Mouse (Mus musculus) kidney, embryonic 14.5 days (tissue): Measurements from ENCODE around the gene Ptchd3. TPM values are rescaled to one million over a fixed set of nuclear protein-coding genes. Genes with fewer than 3 reads are reported as not detected.

Experiments
- ATAC-seq: fragments of 200-750 bp; cut with Nextera tagmentation; 2 replicates; pipeline ENCODE4 v1.8.0; 2017; ENCODE audit warnings: moderate number of reproducible peaks, mild to moderate bottlenecking, moderate TSS enrichment, moderate library complexity; ENCODE audit not compliant: low FRiP score, low TSS enrichment
- H3K27ac ChIP-seq: fragments of 300-500 bp; sonication (generic); 2 replicates; pipeline ENCODE4 v1.5.1; 2014; ENCODE audit warnings: low read depth, mild to moderate bottlenecking, low read length, moderate library complexity, mixed read lengths
- H3K27me3 ChIP-seq: fragments of 300-500 bp; sonication (generic); 2 replicates; pipeline ENCODE4 v1.6.1; 2014; ENCODE audit warnings: mild to moderate bottlenecking, low read length; ENCODE audit not compliant: control insufficient read depth, insufficient read depth
- H3K36me3 ChIP-seq: fragments of 300-500 bp; sonication (generic); 2 replicates; pipeline ENCODE4 v1.6.1; 2014; ENCODE audit warnings: low read length, mixed read lengths; ENCODE audit not compliant: control insufficient read depth, insufficient read depth
- H3K4me1 ChIP-seq: fragments of 300-500 bp; sonication (generic); 2 replicates; pipeline ENCODE4 v1.6.1; 2014; ENCODE audit warnings: low read length, mixed read lengths; ENCODE audit not compliant: control insufficient read depth, insufficient read depth
- H3K4me2 ChIP-seq: fragments of 300-500 bp; sonication (generic); replicated peaks from 2 replicates; pipeline ENCODE4 v1.6.1; 2014; ENCODE audit warnings: low read depth, mild to moderate bottlenecking, low read length
- H3K4me3 ChIP-seq: fragments of 300-500 bp; sonication (generic); 2 replicates; pipeline ENCODE4 v1.5.1; 2014; ENCODE audit warnings: mild to moderate bottlenecking, low read length
- H3K9ac ChIP-seq: fragments of 300-500 bp; sonication (generic); 2 replicates; pipeline ENCODE4 v1.6.1; 2014; ENCODE audit warnings: low read depth, mild to moderate bottlenecking, low read length, moderate library complexity
- H3K9me3 ChIP-seq: fragments of 300-500 bp; sonication (generic); 2 replicates; pipeline ENCODE4 v1.6.1; 2016; ENCODE audit warnings: low read length; ENCODE audit not compliant: control insufficient read depth
- WGBS: fragments of 180-500 bp; shearing (Covaris S2); extraction: QIAGEN DNeasy Blood & Tissue Kit; methylation state at CpG from one replicate; pipeline ENCODE4 v1.1.7; 2014; 5-methylcytosine and 5-hydroxymethylcytosine counted together
- polyA plus RNA-seq: library from polyadenylated mRNA; unstranded; fragments of >200 nt; fragmentation: Nextera tagmentation; extraction: Ambion mirVana; gene quantifications from 2 replicates; pipeline ENCODE4 v1.2.1, GENCODE M21; 2014

Gene Ptchd3
- polyA plus RNA-seq, 1 experiment from 2014 or later = 0.11 TPM

DNA sequence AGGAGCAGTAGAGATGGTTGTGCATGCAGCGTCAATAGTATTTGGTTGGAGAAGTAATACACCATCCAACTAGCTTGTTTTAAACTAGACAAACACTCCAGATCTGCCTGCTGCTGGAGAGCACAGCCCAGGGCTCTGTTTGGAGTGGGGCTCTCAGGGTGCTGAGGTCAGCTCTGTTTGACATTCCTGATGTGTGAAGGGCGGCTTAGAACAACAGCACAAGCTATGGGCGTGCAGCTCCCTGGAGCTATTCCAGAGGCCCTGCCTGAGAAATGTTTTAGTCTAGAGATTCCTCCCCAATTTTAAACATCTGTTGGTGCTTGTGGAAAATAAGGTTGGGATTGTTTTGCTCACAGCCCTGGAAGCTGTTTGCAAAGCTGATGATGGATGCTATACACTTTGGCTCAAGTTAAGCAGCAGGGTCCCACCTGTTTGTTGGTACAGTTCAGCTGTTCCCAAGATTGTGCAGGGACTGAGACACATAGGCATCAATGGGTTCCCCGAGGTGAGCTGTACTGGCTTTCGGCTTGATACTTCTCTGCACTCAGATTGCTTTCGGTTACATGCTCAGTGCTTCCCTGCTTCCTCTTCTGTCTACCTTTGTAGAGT is 35.4 kb upstream of the Ptchd3 start:
- Histone ChIP-seq H3K9ac (no peak overlapping the region), H3K4me3 (no peak overlapping the region), H3K27me3 (no peaks in the 10 kb centered on the region), H3K36me3 (no peaks in the 10 kb centered on the region), H3K9me3 (no peaks in the 10 kb centered on the region), H3K4me1 (peaks cover 3% of the 10 kb centered on the region; the same call in 1 of the 2 replicates), H3K4me2 (no peak overlapping the region), H3K27ac (no peak overlapping the region; the same call in 1 of the 2 replicates)
- ATAC-seq = peak; percentile 88; the same call in 1 of the 2 replicates
- 50% methylated on average over 6 of the region's 6 CpGs for WGBS

DNA sequence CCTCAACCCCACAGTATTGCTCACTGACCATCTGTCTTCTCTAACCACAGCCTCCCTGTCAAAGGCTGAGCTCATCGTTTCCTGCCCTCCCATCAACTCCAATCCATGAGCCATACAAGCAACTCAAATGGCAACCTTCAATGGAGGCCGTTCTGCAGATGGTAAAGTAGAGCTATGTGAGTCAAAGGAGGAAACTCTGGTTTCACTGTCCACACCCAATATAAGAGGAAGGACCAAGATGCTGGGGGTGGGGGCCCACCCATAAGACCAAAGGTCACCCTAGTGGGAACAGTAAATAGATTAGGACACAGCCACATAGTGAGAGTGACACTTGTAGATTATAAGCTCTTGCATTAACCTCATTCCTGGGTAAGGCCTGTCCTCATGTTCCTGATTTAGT is 34.1 kb upstream of the Ptchd3 start:
- Histone ChIP-seq H3K27ac (no peak overlapping the region), H3K4me1 (peaks cover 3% of the 10 kb centered on the region; the same call in 1 of the 2 replicates), H3K4me2 (no peak overlapping the region), H3K4me3 (no peak overlapping the region), H3K36me3 (no peaks in the 10 kb centered on the region), H3K9me3 (no peaks in the 10 kb centered on the region), H3K27me3 (no peaks in the 10 kb centered on the region), H3K9ac (no peak overlapping the region)
- WGBS = 92% methylated on average over 2 of the region's 2 CpGs
- ATAC-seq = no peak

DNA sequence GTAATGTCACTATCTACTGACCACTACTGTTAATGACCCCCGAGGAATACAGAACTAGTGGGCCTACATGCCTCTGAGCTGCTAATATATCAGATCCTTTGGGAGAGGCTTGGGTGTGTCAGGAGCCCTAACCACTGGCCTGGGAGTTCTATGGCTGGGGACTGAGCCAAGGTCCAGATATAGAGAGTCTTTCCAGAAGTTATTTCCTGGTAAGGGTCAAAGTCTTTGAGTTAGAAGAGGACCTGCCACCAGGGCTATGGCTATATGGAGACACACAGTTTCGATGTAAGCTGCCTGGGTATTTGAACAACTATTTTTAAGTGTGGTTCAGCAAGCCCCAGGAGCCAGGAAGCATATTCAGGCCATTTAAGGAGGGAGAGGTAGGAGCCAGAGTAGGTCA is 31.5 kb upstream of the Ptchd3 start:
- peaks cover 3% of the 10 kb centered on the region; the same call in 1 of the 2 replicates for H3K4me1 ChIP-seq
- no peak overlapping the region for H3K4me3 ChIP-seq
- H3K27me3 ChIP-seq = no peaks in the 10 kb centered on the region
- WGBS = 84% methylated on average over 2 of the region's 2 CpGs
- no peak overlapping the region for H3K4me2 ChIP-seq
- ATAC-seq = no peak
- no peak overlapping the region for H3K27ac ChIP-seq
- H3K36me3 ChIP-seq = no peaks in the 10 kb centered on the region
- H3K9me3 ChIP-seq = no peaks in the 10 kb centered on the region
- no peak overlapping the region for H3K9ac ChIP-seq

- Histone ChIP-seq H3K4me3 (no peak overlapping the region), H3K27me3 (no peaks in the 10 kb centered on the region), H3K27ac (no peak overlapping the region), H3K36me3 (no peaks in the 10 kb centered on the region), H3K9me3 (no peaks in the 10 kb centered on the region), H3K4me1 (no peaks in the 10 kb centered on the region), H3K9ac (no peak overlapping the region), H3K4me2 (no peak overlapping the region)
- no peak for ATAC-seq
- WGBS = 82% methylated on average over 4 of the region's 4 CpGs
Measured at GRCm38 (mm10) chr11:121799746-121800299, 30.2 kb upstream of the Ptchd3 start.

GRCm38 (mm10) chr11:121802743-121803142 is 27.3 kb upstream of the Ptchd3 start:
- H3K27me3 ChIP-seq = no peaks in the 10 kb centered on the region
- H3K4me2 ChIP-seq = no peak overlapping the region
- H3K36me3 ChIP-seq = no peaks in the 10 kb centered on the region
- no peak overlapping the region for H3K9ac ChIP-seq
- ATAC-seq = no peak
- H3K4me3 ChIP-seq = no peak overlapping the region
- no peak overlapping the region for H3K27ac ChIP-seq
- H3K4me1 ChIP-seq = no peaks in the 10 kb centered on the region
- H3K9me3 ChIP-seq = no peaks in the 10 kb centered on the region
- 76% methylated on average over 2 of the region's 2 CpGs for WGBS

GRCm38 (mm10) chr11:121804258-121805027 is 25.6 kb upstream of the Ptchd3 start:
- no peaks in the 10 kb centered on the region for H3K27me3 ChIP-seq
- 78% methylated on average over 5 of the region's 5 CpGs for WGBS
- H3K9me3 ChIP-seq = no peaks in the 10 kb centered on the region

DNA sequence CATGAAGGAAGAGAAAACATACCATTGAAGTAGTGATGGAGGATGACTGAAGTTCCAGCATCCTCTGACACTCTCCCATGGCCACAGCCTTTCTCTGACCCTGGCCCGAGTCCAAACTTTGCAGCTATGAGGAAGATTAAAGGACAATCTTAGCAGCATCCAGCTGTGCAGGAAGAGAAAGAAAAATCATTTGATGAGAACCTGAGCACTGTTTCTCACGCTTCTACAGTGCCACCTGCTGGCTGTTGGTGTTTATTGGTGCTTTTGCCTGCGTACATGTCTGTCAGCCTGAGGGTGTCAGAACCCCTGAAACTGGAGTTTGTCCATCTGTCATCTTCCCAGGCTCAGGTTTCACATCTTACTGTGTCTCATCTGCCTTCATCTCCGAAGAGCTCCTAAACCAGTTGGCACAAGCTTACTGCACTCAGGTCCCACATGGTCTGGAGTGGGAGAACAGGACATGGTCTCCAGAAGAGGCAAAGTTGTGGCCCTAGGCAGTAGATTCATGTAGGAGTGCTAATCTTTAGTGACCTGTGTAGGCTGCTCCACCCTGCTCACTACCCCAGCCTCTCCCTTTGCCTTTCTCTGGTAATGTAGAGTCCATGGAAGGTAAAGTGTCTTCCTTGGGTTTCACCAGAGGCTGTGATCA is 21.7 kb upstream of the Ptchd3 start:
- Histone ChIP-seq H3K9ac (no peak overlapping the region), H3K36me3 (no peaks in the 10 kb centered on the region), H3K4me2 (no peak overlapping the region), H3K27ac (no peak overlapping the region), H3K4me3 (no peak overlapping the region), H3K27me3 (no peaks in the 10 kb centered on the region), H3K9me3 (no peaks in the 10 kb centered on the region), H3K4me1 (no peaks in the 10 kb centered on the region)
- 2% methylated on average over 4 of the region's 4 CpGs for WGBS
- ATAC-seq = peak; percentile 80

More at GRCm38 (mm10) chr11:121804258-121805027, 25.6 kb upstream of the Ptchd3 start:
- Histone ChIP-seq H3K9ac (no peak overlapping the region), H3K36me3 (no peaks in the 10 kb centered on the region), H3K4me1 (no peaks in the 10 kb centered on the region), H3K4me3 (no peak overlapping the region), H3K4me2 (no peak overlapping the region), H3K27ac (no peak overlapping the region)
- no peak for ATAC-seq

DNA sequence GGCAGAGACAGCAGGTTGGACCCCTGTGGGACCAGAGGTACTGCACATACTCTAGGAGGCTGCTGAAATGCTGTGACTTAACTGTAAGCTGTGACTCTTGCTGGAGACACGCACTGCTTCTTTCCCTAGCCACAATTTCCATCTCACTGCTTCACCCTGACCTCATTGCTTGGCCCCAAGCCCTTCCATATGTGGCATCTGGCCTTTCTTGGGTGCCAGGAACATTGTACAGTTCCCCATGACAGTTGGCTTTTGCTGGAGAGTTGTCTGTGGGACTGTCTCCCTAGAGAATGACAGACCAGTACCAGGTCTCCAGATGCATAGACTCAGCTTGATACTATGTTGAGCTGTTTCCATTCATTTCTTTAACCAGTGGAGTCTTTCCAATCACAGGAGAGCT is 21.2 kb upstream of the Ptchd3 start:
- Histone ChIP-seq H3K9ac (no peak overlapping the region), H3K4me2 (no peak overlapping the region), H3K4me3 (no peak overlapping the region), H3K27me3 (no peaks in the 10 kb centered on the region), H3K4me1 (no peaks in the 10 kb centered on the region), H3K9me3 (no peaks in the 10 kb centered on the region), H3K36me3 (no peaks in the 10 kb centered on the region), H3K27ac (no peak overlapping the region)
- ATAC-seq = no peak
- 48% methylated on average over 1 of the region's 1 CpGs for WGBS

DNA sequence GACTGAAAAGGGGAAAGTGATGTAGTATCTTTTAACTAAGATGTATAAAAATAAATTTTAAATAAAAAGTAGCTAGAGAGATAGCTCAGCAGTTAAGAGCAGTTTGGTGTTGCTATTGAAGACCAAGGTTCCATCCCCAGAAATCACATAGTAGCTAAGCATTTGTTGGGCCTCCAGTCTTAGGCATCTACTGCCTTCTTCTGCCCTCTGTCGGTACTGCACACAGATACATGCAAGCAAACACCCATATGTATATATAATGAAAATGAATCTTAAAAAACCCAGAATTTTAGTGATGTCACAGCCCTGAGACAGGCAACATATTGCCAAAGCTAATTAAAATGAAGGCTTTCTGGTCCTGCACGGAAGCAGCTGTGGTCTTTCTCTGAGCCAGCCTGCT is 15.9 kb downstream of the Ptchd3 start:
- H3K9me3 ChIP-seq = no peaks in the 10 kb centered on the region
- no peak overlapping the region for H3K9ac ChIP-seq
- no peak overlapping the region for H3K27ac ChIP-seq
- H3K4me1 ChIP-seq = no peaks in the 10 kb centered on the region
- 51% methylated on average over 2 of the region's 2 CpGs for WGBS
- no peaks in the 10 kb centered on the region for H3K36me3 ChIP-seq
- H3K27me3 ChIP-seq = no peaks in the 10 kb centered on the region
- no peak for ATAC-seq
- H3K4me3 ChIP-seq = no peak overlapping the region
- H3K4me2 ChIP-seq = no peak overlapping the region
